Mouse (Mus musculus): ENCODE results near the gene Odf2. TPM values are rescaled to one million over a fixed set of nuclear protein-coding genes. Genes with fewer than 3 reads are reported as not detected.

Gene Odf2
- 16.7 and 21.0 TPM in 2 replicates for polyA plus RNA-seq (2012; rRNA removed)

- DNase-seq (ENCODE audit: low read depth, low spot score), result peak; percentile 94
- 1% methylated on average over 70 of the region's 70 CpGs for WGBS
Measured at GRCm38 (mm10) chr2:29889066-29889944, at the start of gene Odf2. Gene Odf2 (plus strand): TSS chr2:29889221.

GRCm38 (mm10) chr2:29839460-29839859, 49.6 kb upstream of the Odf2 start:
- DNase-seq (ENCODE audit: low read depth, low spot score), result no peak
- WGBS, result 70% methylated on average over 4 of the region's 4 CpGs

- 78% methylated on average over 9 of the region's 9 CpGs for WGBS
- no peak for DNase-seq (ENCODE audit: low read depth, low spot score)
Measured at GRCm38 (mm10) chr2:29843231-29844105, 45.6 kb upstream of the Odf2 start.

- 94% methylated on average over 2 of the region's 2 CpGs for WGBS
Measured at GRCm38 (mm10) chr2:29844115-29844514, 44.9 kb upstream of the Odf2 start.

GRCm38 (mm10) chr2:29844661-29845060, 44.4 kb upstream of the Odf2 start:
- WGBS, result 83% methylated on average over 3 of the region's 3 CpGs
- DNase-seq (ENCODE audit: low read depth, low spot score), result no peak

More at GRCm38 (mm10) chr2:29844115-29844514, 44.9 kb upstream of the Odf2 start:
- no peak for DNase-seq (ENCODE audit: low read depth, low spot score)

- DNase-seq (ENCODE audit: low read depth, low spot score), result no peak
- WGBS, result 77% methylated on average over 25 of the region's 25 CpGs
Measured at GRCm38 (mm10) chr2:29845636-29846035, 43.4 kb upstream of the Odf2 start.

GRCm38 (mm10) chr2:29846061-29846853, 42.8 kb upstream of the Odf2 start:
- WGBS, result 57% methylated on average over 47 of the region's 47 CpGs
- no peak for DNase-seq (ENCODE audit: low read depth, low spot score)

- WGBS, result 72% methylated on average over 3 of the region's 3 CpGs
- DNase-seq (ENCODE audit: low read depth, low spot score), result no peak
Measured at GRCm38 (mm10) chr2:29846911-29847310, 42.1 kb upstream of the Odf2 start.

- WGBS, result 56% methylated on average over 8 of the region's 8 CpGs
- no peak for DNase-seq (ENCODE audit: low read depth, low spot score)
Measured at GRCm38 (mm10) chr2:29849041-29849440, 40.0 kb upstream of the Odf2 start.

- no peak for DNase-seq (ENCODE audit: low read depth, low spot score)
- 45% methylated on average over 5 of the region's 5 CpGs for WGBS
Measured at GRCm38 (mm10) chr2:29849841-29850480, 39.1 kb upstream of the Odf2 start.

- DNase-seq (ENCODE audit: low read depth, low spot score), result no peak
- 36% methylated on average over 4 of the region's 4 CpGs for WGBS
Measured at GRCm38 (mm10) chr2:29852957-29853485, 36.0 kb upstream of the Odf2 start.

- 27% methylated on average over 5 of the region's 5 CpGs for WGBS
- DNase-seq (ENCODE audit: low read depth, low spot score), result no peak
Measured at GRCm38 (mm10) chr2:29853736-29854135, 35.3 kb upstream of the Odf2 start.

- 77% methylated on average over 10 of the region's 10 CpGs for WGBS
- DNase-seq (ENCODE audit: low read depth, low spot score), result no peak
Measured at GRCm38 (mm10) chr2:29855585-29856210, 33.3 kb upstream of the Odf2 start.

- 41% methylated on average over 19 of the region's 19 CpGs for WGBS
- no peak for DNase-seq (ENCODE audit: low read depth, low spot score)
Measured at GRCm38 (mm10) chr2:29856451-29857260, 32.4 kb upstream of the Odf2 start.

GRCm38 (mm10) chr2:29857341-29857740, 31.7 kb upstream of the Odf2 start:
- 21% methylated on average over 2 of the region's 2 CpGs for WGBS

GRCm38 (mm10) chr2:29857967-29858366, 31.1 kb upstream of the Odf2 start:
- 81% methylated on average over 5 of the region's 5 CpGs for WGBS
- no peak for DNase-seq (ENCODE audit: low read depth, low spot score)

More at GRCm38 (mm10) chr2:29857341-29857740, 31.7 kb upstream of the Odf2 start:
- DNase-seq (ENCODE audit: low read depth, low spot score), result no peak

- no peak for DNase-seq (ENCODE audit: low read depth, low spot score)
- WGBS, result 12% methylated on average over 5 of the region's 5 CpGs
Measured at GRCm38 (mm10) chr2:29858748-29859473, 30.1 kb upstream of the Odf2 start.
